ENCODE assay signal across 8 mouse cellular contexts in the genomic region with DNA sequence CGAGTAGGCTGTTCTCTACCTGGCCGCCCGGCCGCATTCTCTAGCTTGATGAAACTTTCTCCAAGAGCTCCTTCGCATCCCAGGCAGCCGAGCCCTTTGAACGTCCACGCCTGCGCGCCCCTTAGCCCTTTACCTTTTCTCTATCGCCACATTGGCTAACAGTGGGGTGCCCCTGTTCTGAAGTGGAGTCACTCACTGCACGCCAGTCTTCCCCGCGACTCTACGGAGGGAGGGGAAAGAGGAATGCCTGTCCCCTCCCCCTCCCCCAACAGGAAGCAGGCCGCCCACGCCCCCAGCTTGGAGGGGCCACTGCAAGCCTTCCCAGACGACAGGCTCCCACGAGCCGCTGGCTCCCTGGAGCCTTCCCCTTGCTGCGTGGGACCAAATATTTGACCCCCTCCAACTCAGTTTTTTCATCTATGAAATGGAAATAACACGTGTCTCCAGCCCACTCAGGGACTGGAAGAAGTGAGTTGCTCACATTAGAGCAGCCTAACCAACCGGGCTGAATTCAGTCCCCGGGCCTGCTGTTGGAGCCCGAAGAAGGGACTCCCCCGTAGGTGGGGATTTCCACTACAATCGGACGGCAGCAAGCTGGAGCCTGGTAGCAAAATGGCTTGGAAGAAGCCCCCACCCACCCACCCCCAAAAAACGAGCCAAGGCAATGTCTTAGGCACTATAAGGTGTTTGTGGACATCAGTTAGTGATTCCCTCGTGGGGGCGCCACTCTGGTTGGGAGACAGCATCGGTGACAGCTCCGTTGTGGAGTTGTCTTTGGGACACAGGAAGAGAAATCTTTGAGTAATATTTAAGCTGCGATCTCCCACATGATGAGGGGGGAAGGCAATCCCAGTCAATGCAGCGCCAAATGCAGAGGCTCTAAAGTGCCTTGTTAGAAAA. TPM values are rescaled to one million over a fixed set of nuclear protein-coding genes. Genes with fewer than 3 reads are reported as not detected.
DNase-seq lines count a peak whose midpoint lies in the region; ATAC-seq and TF ChIP-seq lines count a peak whose summit lies in the region.

A gene (minus strand): TSS at position 206 of the 900 bp plus-strand sequence.

- H3K27me3 ChIP-seq in erythroblast, embryonic 14.5 days (ENCODE audit: control insufficient read depth): peaks cover 32% of the 10 kb centered on the region
- H3K27me3 ChIP-seq in liver, adult 2 months (ENCODE audit: control insufficient read depth, insufficient read depth, low read length): no peaks in the 10 kb centered on the region

- peaks cover 35% of the 10 kb centered on the region for H3K79me2 ChIP-seq in liver, adult 2 months (ENCODE audit: control insufficient read depth, insufficient read depth, low read length)

- H3K9ac ChIP-seq in liver, adult 2 months (ENCODE audit: low read depth, low read length): peak within 1 kb of the TSS; percentile 98

- no peak for TF ChIP-seq CTCF in liver, adult 2 months (IDR thresholded peaks at IDR 0.05; ENCODE audit: low read depth, low read length)

- intact Hi-C loops in gastrocnemius, postnatal 36 days (cut with DNase I): loop anchor here (5.0 kb wide), 1 partner anchor 125 kb away; a partner anchor contains a TSS

- no peak; the same call in 1 of the 2 replicates for ATAC-seq in erythroblast, adult 5-6 weeks (replicated peaks; ENCODE audit: low FRiP score, poor library complexity, severe bottlenecking)
- ATAC-seq in inflammation-experienced regulatory T-cells, adult 6 months: peak; percentile 14
- ATAC-seq in monocyte, adult 5-6 weeks (replicated peaks; ENCODE audit: insufficient number of reproducible peaks, low FRiP score, low TSS enrichment, poor library complexity, severe bottlenecking): 0 out of 2 replicates have a peak, but pooled peaks have one; percentile 0
- no peak for ATAC-seq in erythroid progenitor cell, adult 5-6 weeks (replicated peaks; ENCODE audit: low FRiP score, poor library complexity, severe bottlenecking)

- DNase-seq in adrenal gland, postnatal 25 days: no peak
- DNase-seq in gastrocnemius, postnatal 36 days: peak in 1 of 2 experiments; percentile 49
- DNase-seq in liver, adult 2 months (ENCODE audit: extremely low read depth, low read depth, low spot score): no peak

- WGBS in liver, adult 2 months: under 1% methylated on average over 35 of the region's 35 CpGs

- TF ChIP-seq POLR2A in liver, adult 2 months (IDR thresholded peaks at IDR 0.05; ENCODE audit: extremely low read depth, insufficient read depth, low read length): no peak

- H3K36me3 ChIP-seq in erythroblast, embryonic 14.5 days (ENCODE audit: control insufficient read depth): peaks cover 3% of the 10 kb centered on the region
- H3K36me3 ChIP-seq in liver, adult 2 months (ENCODE audit: control insufficient read depth, insufficient read depth, low read length): no peaks in the 10 kb centered on the region

- no peaks in the 10 kb centered on the region for H3K9me3 ChIP-seq in erythroblast, embryonic 14.5 days (ENCODE audit: control insufficient read depth, low read length)

- H3K27ac ChIP-seq in liver, adult 2 months (replicated peaks; ENCODE audit: insufficient read depth, low read depth, low read length): peak within 1 kb of the TSS; percentile 97

- peak within 1 kb of the TSS; percentile 84 for H3K4me3 ChIP-seq in erythroblast, embryonic 14.5 days (replicated peaks)
- peak within 1 kb of the TSS; percentile 94 for H3K4me3 ChIP-seq in liver, adult 2 months (ENCODE audit: insufficient read depth, low read depth, low read length)

- H3K4me1 ChIP-seq in erythroblast, embryonic 14.5 days (ENCODE audit: control insufficient read depth): peaks cover 77% of the 10 kb centered on the region
- H3K4me1 ChIP-seq in liver, adult 2 months (ENCODE audit: control insufficient read depth, insufficient read depth, low read length): peaks cover 30% of the 10 kb centered on the region

RNA-seq across cellular contexts. Expression of the gene that starts here (rescaled TPM):
- polyA plus RNA-seq in erythroblast, embryonic 14.5 days (2012): 1.8 and 2.0 TPM in 2 replicates
- 9.0 and 18.1 TPM in 2 replicates for total RNA-seq in erythroblast, adult 5-6 weeks (2015; ENCODE audit: low replicate concordance)
- total RNA-seq in erythroblast, adult 5-6 weeks (2017; ENCODE audit: low replicate concordance): 5.5 and 6.0 TPM in 2 replicates
- 36.4 and 46.0 TPM in 2 replicates for total RNA-seq in adrenal gland, postnatal 25 days (2021)
- 10 to 100 TPM; 13.5 TPM for total RNA-seq in gastrocnemius, postnatal 36 days (2021)
- polyA plus RNA-seq in inflammation-experienced regulatory T-cells, adult 6 months (2017; shearing (Covaris generic)): 10 to 100 TPM in 2 of 3 experiments, 1 to 10 TPM in 1; 4.6 to 15.4 (median 13.6) TPM
- 7.0 and 8.7 TPM in 2 replicates for total RNA-seq in liver, adult 2 months (2014; rRNA removed)
- polyA plus RNA-seq in liver, adult 2 months (2012; rRNA removed): 11.1 and 14.2 TPM in 2 replicates
- total RNA-seq in monocyte, adult 5-6 weeks (2017): 37.3 to 51.6 TPM (median 46.2 TPM) in 3 replicates
- 12.2 and 14.1 TPM in 2 replicates for total RNA-seq in erythroid progenitor cell, adult 5-6 weeks (2015; ENCODE audit: low replicate concordance)
- 4.4 and 4.6 TPM in 2 replicates for total RNA-seq in erythroid progenitor cell, adult 5-6 weeks (2017; ENCODE audit: low replicate concordance)

Comparison
In these comparisons a context has a peak if more than half of its experiments do, and no peak if none do; other contexts are left out.
1. ATAC-seq: peak in inflammation-experienced regulatory T-cells, adult 6 months (single experiment) and monocyte, adult 5-6 weeks (single experiment); none in erythroblast, adult 5-6 weeks (single experiment) and erythroid progenitor cell, adult 5-6 weeks (single experiment).